Mouse (Mus musculus): ENCODE results near the gene Ank.

Ank gene

GRCm38 (mm10) chr15:27630601-27631383 lies 164.3 kb downstream of the Ank start, which contains the start of gene Otulin:
Gene Otulin, minus strand, starts transcription at chr15:27630693.
- peak; percentile 82 for DNase-seq (ENCODE audit: extremely low read depth, low read depth)

GRCm38 (mm10) chr15:27633941-27634900 lies 167.7 kb downstream of the Ank start:
- no peak for DNase-seq (ENCODE audit: extremely low read depth, low read depth)

- DNase-seq (ENCODE audit: extremely low read depth, low read depth) = no peak
Observed at GRCm38 (mm10) chr15:27641171-27641570, 174.7 kb downstream of the Ank start.

- DNase-seq (ENCODE audit: extremely low read depth, low read depth) = no peak
Observed at GRCm38 (mm10) chr15:27642895-27643294, 176.4 kb downstream of the Ank start.

All from MEL-GATA-1-ER (cell line).